Mouse (Mus musculus): ENCODE data around the gene Gm21981. TPM values are rescaled to one million over a fixed set of nuclear protein-coding genes. Genes with fewer than 3 reads are reported as not detected.
A peak's percentile ranks its signal among the peaks of the same experiment; 100 is the strongest.

Gm21981 gene
- total RNA-seq (2014; fragmentation: Nextera tagmentation) (1.4 TPM in 1 of 2 replicates, not detected in the other), total RNA-seq (2017) (not detected in 2 replicates)

GRCm38 (mm10) chr17:47694442-47694502, at the start of gene Gm21981:
Gm21981 (minus strand) TSS chr17:47694455.
- ATAC-seq (replicated peaks; ENCODE audit: low FRiP score, low TSS enrichment, poor library complexity, severe bottlenecking), result no peak

- peak; percentile 84 for ATAC-seq (replicated peaks; ENCODE audit: low FRiP score, low TSS enrichment, poor library complexity, severe bottlenecking)
Observed at GRCm38 (mm10) chr17:47742991-47743734, 48.9 kb upstream of the Gm21981 start.

DNA sequence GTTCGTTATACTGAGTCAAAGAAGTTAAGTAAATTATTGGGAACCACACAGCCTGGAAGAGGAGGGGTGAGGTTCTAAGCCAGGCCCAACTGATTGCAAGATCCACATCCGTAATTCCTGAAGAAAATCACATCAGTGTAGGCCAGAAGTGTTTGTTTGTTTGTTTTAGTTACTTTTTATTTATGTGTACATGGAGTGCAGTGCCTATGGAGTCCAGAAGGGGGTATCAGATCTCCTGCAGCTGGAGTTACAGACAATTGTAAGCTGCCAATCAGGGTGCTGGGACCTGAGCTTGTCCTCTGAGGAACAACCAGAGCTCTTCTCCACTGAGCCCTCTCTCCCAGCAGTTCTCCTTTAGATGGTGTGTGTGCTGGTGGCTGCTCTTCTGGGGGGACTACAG, 45.9 kb upstream of the Gm21981 start:
- no peak for ATAC-seq (replicated peaks; ENCODE audit: low FRiP score, low TSS enrichment, poor library complexity, severe bottlenecking)

DNA sequence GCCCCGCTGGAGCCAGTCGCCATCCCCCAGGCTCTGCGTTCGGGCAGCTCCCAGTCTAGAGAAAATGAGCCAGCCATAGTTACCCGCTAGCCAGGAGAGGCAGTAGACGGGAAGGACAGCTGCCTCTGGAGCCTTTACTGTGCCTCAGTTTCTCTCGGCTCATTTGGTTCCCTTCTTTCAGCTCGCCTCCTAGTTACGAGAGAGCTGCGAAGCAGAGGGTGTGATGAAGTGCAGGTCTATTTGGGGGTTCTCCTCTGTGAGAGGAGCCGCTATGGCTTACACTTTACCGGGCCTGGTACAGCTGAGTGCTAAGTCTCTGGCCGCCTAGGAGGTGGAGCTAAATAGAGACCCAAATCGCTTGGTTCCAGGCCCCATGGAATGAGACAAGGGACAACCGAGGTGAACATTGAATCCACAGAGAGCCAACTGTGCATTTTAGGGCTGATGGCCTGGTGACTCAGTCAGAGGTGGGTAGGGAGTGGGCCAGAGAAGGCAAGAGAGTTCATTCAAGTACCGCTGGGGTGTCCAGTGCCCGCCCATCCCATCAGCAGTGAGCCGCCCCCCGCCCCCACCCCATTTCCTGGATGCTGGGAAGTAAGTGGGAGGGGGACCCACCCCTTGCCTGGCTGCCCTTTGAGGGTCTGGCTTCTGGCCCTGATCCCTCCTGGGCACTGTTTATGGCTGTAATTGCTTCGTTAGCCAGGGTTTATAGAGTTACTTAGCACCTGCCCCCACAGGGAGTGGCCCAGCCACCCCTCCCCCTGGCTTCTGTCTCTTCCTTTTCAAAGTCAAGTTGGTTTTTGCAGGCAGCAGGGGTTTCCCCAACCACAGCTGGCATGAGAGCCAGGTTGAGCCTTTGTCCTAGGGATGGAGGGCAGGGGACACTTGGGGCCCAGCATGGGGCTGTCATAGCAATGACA, 44.9 kb upstream of the Gm21981 start:
- no peak for ATAC-seq (replicated peaks; ENCODE audit: low FRiP score, low TSS enrichment, poor library complexity, severe bottlenecking)

DNA sequence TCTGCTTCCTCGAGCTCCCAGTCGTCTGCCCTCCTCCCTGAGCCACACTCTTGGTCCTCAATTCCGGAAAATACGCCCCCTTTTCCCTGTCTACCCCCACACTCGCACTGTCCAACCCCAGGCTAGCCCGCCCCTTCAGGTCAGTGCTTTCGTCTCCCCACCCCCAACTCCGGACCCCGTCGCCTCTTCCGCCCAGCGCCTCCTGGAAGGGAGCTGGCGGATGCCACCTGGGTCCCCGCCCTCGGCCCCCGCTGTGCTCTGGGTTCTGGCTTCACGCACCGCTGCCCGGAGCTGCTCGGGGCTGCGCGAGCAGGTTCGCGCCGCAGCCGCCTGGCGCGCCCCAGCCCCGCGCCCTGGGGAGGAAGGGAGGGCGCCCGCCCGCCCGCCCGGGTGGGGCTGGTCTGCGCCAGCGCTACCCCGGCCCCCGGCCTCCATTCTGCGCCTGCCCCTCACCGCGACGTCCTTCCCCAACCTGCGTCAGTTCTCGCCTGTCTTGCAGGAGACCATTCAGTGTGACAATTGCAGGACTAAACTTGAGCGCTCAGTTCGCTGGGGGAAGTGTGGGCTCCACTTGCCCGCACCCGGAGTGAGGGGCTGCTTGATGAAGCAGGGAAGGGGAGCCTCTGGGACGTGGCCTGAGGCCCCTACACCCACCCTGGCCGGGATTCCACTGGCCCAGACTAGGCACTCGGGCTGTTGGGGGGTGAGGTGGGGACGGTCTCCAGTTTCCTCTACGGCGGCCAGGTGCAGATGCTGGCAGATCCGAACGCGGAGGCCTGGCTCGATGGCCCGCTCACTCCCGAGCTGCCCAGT, 44.0 kb upstream of the Gm21981 start:
- ATAC-seq (replicated peaks; ENCODE audit: low FRiP score, low TSS enrichment, poor library complexity, severe bottlenecking), result 0 out of 2 replicates have a peak, but pooled peaks have one; percentile 17

DNA sequence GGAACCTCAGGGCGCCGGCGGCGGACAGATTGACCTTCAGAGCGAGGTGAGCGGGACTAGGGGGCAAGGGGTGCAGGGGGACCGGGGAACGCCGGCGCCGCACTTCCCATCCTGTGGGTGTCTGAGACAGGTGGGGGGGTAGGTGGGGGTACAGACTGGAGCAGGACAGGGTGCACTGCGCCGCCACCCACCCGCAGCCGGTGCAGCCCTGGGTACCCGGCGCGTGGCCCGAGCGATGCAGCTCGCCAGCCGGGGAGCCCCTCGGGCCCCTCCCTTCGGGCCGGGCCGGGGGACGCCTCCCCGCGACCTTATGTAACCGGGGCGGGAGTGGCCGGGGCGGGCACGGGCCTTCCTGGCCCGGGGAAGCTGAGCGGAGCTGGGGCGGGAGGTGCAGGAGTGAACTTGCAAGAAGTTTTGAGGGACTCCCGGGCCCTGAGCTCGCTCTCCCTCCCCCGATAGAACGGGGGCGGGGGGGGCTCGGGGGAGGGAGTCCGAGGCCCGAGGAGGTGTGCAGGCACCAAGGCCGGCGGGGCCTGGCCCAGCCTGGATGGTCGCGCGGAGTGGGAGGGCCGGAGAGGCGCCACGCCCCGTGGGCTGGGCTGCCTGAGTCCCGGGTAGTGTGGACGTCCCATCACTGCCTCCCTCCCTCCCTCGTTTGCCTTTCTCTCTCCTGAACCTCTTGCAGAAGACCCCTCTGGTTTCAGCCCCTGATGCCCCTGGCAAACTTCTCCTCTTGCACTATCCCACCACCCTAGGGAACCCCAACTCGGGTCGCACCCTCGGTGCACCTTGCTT, 43.2 kb upstream of the Gm21981 start:
- ATAC-seq (replicated peaks; ENCODE audit: low FRiP score, low TSS enrichment, poor library complexity, severe bottlenecking), result peak; percentile 58

DNA sequence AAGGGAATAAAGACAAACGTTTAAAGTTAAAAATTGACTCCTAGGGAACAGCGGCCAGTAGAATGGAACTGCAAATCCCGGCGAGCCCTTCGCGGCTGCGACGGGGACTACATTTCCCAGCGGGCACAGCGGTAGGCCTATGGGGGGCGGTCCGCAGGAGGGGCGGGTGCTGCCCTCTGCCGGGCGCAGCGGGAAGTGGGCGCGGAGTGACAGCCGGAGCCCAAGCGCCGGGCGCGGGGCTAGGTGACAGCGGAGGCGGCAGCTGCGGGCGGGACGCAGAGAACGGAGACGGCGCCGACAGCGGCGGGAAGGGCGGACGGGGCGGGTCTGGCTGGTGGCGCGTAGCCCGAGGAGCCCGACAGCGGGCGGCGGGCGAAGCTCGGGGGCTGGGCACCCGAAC, 42.6 kb upstream of the Gm21981 start, which contains the start of gene Tfeb:
Gene Tfeb, plus strand, starts transcription at position 175 of the 400 bp plus-strand sequence.
- peak; percentile 86 for ATAC-seq (replicated peaks; ENCODE audit: low FRiP score, low TSS enrichment, poor library complexity, severe bottlenecking)

DNA sequence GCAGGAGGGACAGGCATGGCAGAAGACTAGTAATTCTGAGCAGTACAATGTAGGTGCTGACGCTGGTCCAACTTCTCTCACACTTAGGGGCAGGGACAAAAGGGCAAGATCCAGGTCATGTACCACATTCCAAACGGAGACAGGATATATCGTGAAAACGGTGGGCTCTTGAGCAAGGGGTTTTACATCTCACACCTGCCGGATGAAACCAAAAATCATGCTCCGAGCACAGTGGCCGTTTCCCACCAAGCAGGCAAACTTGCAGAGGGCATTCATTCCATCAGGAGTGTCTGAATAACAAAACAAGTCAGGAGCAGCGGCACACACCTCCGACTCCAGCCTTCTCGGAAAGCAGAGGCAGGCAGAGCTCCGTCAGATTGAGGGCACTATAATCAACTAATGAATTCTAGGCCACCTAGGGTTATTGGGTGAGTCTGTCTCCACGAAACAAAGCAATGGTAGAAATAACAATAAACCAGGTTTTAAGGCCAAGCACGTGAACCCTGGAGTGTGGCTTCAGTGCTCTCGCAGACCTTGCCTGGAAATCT, 41.4 kb upstream of the Gm21981 start:
- no peak for ATAC-seq (replicated peaks; ENCODE audit: low FRiP score, low TSS enrichment, poor library complexity, severe bottlenecking)

DNA sequence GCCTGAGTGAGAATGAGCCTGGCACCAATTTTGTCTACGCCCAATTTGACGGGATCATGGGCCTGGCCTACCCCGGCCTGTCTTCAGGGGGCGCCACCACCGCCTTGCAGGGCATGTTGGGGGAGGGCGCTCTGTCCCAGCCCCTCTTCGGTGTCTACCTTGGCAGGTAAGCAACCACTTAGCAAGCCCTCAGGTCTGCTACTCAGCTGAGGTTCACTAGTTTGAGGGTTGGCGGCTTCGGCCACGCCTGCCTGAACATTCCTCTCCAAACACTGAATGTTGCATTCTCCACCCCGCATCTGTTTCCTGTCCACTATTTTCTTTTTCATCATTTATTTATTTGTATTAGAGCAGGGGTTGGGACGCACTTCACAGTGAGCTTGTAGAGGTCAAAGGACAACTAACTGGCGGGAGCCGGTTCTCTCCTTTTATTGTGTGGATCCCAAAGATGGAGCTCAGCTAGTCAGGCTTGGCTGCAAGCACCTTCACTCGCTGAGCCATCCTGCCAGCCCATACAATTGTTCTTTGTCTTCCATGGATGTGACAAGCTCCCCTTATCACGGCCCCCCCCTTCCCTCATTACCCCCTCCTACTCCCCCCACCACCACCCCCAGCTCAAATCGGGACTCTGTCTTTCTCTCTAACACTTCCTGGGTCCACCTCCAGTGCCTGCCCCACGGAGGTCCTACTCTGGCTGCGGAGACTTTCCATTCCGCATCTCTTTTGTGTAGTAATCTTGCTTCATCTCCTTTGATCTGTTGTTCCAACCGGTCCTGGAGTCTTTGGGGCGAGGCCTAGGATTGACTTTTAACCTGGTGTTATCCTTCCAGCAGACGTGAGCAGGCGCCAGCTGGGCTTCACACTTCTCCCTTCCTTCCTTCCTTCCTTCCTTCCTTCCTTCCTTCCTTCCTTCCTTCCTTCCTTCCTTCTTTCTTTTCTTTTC, 36.6 kb upstream of the Gm21981 start:
- no peak for ATAC-seq (replicated peaks; ENCODE audit: low FRiP score, low TSS enrichment, poor library complexity, severe bottlenecking)

GRCm38 (mm10) chr17:47726566-47726965, 32.3 kb upstream of the Gm21981 start, which contains the start of gene Pgc:
Pgc (plus strand) TSS chr17:47726842.
- ATAC-seq (replicated peaks; ENCODE audit: low FRiP score, low TSS enrichment, poor library complexity, severe bottlenecking), result no peak

DNA sequence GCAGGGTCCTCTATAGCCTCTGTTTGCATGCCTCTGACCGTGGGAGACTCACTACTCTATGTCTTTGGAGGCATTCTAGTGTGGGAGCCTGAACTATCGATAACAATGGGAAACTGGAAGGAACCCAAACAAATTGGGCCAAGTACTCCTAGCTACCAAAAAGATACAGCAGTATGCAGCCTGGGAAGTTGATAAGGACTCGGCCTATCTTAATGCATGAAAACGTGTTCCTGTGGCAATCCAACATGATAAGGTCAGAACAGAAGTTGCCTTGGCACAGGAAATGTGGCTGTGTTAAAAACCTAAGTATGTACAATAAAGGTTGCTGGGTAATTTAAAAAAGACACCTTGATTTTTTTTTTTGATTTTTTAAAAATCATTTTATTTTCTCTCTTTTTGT, 26.9 kb upstream of the Gm21981 start:
- ATAC-seq (replicated peaks; ENCODE audit: low FRiP score, low TSS enrichment, poor library complexity, severe bottlenecking), result peak; percentile 86

GRCm38 (mm10) chr17:47715037-47715436, 20.8 kb upstream of the Gm21981 start:
- no peak for ATAC-seq (replicated peaks; ENCODE audit: low FRiP score, low TSS enrichment, poor library complexity, severe bottlenecking)

DNA sequence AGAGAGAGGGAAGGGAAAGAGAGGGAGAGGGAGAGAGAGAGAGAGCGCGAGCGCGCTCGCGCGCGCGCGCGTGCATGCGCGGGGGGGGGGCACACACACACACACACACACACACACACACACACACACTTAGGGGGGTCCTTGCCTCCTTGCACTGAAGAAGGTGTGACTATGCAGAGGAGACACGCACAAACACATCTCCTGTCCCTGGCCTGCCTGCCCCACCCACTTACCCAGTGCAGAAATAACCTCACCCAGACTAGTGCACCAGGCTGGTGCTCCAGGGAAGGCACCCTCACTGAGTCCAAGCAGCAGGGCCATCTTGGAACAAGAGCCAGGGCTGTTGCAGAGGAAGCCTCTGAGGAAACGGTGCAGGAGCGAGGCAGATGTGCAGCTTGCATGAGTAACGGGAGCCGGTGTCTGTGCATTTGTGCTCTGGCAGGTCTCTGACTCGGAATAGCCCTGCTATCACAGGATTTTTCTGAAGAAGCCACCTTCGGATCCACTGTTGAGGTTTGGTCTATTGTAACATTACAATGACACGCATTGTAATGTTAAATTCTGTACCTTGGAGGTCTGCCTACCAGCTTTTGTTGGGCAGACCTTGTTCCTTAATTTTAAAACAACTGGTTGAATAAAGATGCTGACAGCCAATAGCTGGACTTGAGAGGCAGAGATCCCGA, 18.8 kb upstream of the Gm21981 start:
- no peak for ATAC-seq (replicated peaks; ENCODE audit: low FRiP score, low TSS enrichment, poor library complexity, severe bottlenecking)

- ATAC-seq (replicated peaks; ENCODE audit: low FRiP score, low TSS enrichment, poor library complexity, severe bottlenecking), result no peak
Observed at GRCm38 (mm10) chr17:47711883-47712282, 17.6 kb upstream of the Gm21981 start.

DNA sequence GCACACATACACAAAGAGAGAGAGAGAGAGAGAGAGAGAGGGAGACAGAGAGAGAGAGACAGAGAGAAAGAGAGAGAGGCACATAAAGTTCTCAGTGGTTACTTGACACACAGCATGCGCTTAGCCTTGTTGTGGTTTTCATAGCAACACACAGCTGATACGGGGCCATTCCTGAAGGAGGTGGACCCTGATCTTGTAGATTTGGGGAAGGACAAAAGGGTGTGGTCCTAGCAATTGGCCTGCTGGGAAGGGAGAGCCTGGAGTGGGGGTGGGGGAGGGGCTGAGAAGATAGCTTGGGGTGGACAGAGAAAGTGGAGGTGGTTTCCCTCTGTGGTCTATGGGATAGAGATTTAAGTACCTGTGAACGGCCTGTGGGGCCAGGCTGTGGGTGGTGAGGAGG, 15.8 kb upstream of the Gm21981 start:
- 0 out of 2 replicates have a peak, but pooled peaks have one; percentile 18 for ATAC-seq (replicated peaks; ENCODE audit: low FRiP score, low TSS enrichment, poor library complexity, severe bottlenecking)

- no peak for ATAC-seq (replicated peaks; ENCODE audit: low FRiP score, low TSS enrichment, poor library complexity, severe bottlenecking)
Observed at GRCm38 (mm10) chr17:47708972-47709371, 14.7 kb upstream of the Gm21981 start.

DNA sequence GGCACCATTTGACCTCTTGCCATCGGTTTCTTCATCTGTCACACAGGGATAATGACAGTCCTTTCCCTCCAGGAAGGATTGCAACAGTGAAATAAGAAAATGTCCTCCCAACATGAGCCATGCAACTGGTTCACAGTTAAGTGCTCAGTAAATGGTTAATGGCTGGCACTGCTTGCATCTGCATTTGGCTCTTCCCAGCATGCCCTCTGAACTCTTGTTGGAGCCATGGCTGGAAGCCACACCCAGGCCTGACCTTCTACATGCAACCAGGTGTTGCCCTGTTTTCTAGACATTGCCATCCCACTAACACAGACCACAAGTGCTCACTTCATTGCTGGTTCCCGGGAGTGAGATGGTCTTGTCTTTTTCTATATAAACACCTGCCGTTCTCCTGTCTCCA, 13.7 kb upstream of the Gm21981 start:
- no peak for ATAC-seq (replicated peaks; ENCODE audit: low FRiP score, low TSS enrichment, poor library complexity, severe bottlenecking)
